Mouse (Mus musculus) kidney, embryonic 16.5 days (tissue): ENCODE results near the gene Rab19. TPM values are rescaled to one million over a fixed set of nuclear protein-coding genes. Genes with fewer than 3 reads are reported as not detected.

Source experiments
- ATAC-seq: fragments of 200-750 bp; cut with Nextera tagmentation; 2 replicates; pipeline ENCODE4 v1.8.0; 2017; ENCODE audit warnings: moderate TSS enrichment; ENCODE audit not compliant: low FRiP score, low TSS enrichment
- H3K27ac ChIP-seq: fragments of 300-500 bp; sonication (generic); 2 replicates; pipeline ENCODE4 v1.5.1; 2014; ENCODE audit warnings: low read length
- H3K27me3 ChIP-seq: fragments of 300-500 bp; sonication (generic); 2 replicates; pipeline ENCODE4 v1.6.1; 2014; ENCODE audit warnings: low read length, control low read depth, mixed read lengths; ENCODE audit not compliant: insufficient read depth
- H3K36me3 ChIP-seq: fragments of 300-500 bp; sonication (generic); 2 replicates; pipeline ENCODE4 v1.6.1; 2014; ENCODE audit warnings: low read length, control low read depth, mixed read lengths; ENCODE audit not compliant: insufficient read depth
- H3K4me1 ChIP-seq: fragments of 300-500 bp; sonication (generic); 2 replicates; pipeline ENCODE4 v1.6.1; 2014; ENCODE audit warnings: low read length, control low read depth, mixed read lengths; ENCODE audit not compliant: insufficient read depth
- H3K4me2 ChIP-seq: fragments of 300-500 bp; sonication (generic); replicated peaks from 2 replicates; pipeline ENCODE4 v1.6.1; 2014; ENCODE audit warnings: low read depth, low read length
- H3K4me3 ChIP-seq: fragments of 300-500 bp; sonication (generic); 2 replicates; pipeline ENCODE4 v1.5.1; 2014; ENCODE audit warnings: mild to moderate bottlenecking, low read length
- H3K9ac ChIP-seq: fragments of 300-500 bp; sonication (generic); replicated peaks from 2 replicates; pipeline ENCODE4 v1.6.1; 2014; ENCODE audit warnings: low read length
- H3K9me3 ChIP-seq: fragments of 300-500 bp; sonication (generic); 2 replicates; pipeline ENCODE4 v1.6.1; 2016; ENCODE audit warnings: low read length, control low read depth
- WGBS: fragments of 180-500 bp; shearing (Covaris S2); extraction: QIAGEN DNeasy Blood & Tissue Kit; methylation state at CpG from one replicate; pipeline ENCODE4 v1.1.7; 2014; 5-methylcytosine and 5-hydroxymethylcytosine counted together
- polyA plus RNA-seq: library from polyadenylated mRNA; unstranded; fragments of >200 nt; fragmentation: Nextera tagmentation; extraction: Ambion mirVana; gene quantifications from 2 replicates; pipeline ENCODE4 v1.2.1, GENCODE M21; 2015

Rab19 gene
- polyA plus RNA-seq, 1 experiment from 2014 or later: 2.2 TPM

DNA sequence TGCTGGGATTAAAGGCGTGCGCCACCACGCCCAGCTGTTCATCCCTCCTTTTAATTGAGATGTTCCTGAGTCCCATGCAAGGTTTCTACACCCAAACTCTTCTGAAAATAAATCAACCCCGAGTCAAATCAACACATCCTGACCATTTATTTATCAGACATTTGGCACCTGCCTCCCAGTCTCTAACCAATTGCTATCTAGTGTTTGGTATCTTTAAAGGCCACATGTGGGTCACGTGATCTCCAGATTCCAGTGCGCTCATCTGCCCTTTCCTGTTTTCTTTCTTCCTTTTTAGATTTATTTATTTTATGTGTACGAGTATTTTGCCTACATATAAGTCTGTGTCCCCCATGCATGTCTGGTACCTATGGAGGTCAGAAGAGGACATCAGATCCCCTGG, 42.7 kb downstream of the Rab19 start:
- no peak overlapping the region for H3K4me2 ChIP-seq
- no peaks in the 10 kb centered on the region for H3K36me3 ChIP-seq
- H3K4me1 ChIP-seq: peaks cover 7% of the 10 kb centered on the region; the same call in 1 of the 2 replicates
- peaks cover 4% of the 10 kb centered on the region; the same call in 1 of the 2 replicates for H3K27me3 ChIP-seq
- H3K4me3 ChIP-seq: no peak overlapping the region
- no peak for ATAC-seq
- 88% methylated on average over 7 of the region's 7 CpGs for WGBS
- H3K9ac ChIP-seq: no peak overlapping the region
- H3K9me3 ChIP-seq: no peaks in the 10 kb centered on the region
- no peak overlapping the region for H3K27ac ChIP-seq

DNA sequence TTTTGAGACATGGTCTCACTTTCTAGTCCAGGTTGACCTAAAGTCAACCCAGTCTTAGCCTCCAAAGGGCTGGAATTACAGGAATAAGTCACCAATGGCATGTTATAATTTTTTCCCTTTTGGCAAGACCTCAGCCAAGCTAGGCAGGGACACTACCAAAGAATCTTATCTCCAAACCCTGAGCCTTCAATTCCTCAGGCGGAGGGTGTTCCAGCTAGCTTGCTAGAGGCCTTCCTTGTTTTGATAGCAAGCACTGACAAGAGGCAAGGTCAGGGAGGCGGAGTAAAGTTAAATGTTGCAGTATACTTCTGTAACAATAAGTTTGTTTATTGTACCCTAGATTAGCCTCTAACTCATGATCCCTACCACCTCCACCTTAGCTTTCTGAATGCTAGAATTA, 44.2 kb downstream of the Rab19 start:
- H3K9me3 ChIP-seq: no peaks in the 10 kb centered on the region

GRCm38 (mm10) chr6:39426725-39427124, 45.8 kb downstream of the Rab19 start:
- no peak overlapping the region for H3K9ac ChIP-seq
- no peaks in the 10 kb centered on the region for H3K4me1 ChIP-seq
- no peak overlapping the region for H3K4me3 ChIP-seq
- 97% methylated on average over 4 of the region's 4 CpGs for WGBS
- no peaks in the 10 kb centered on the region for H3K36me3 ChIP-seq
- no peak for ATAC-seq
- no peaks in the 10 kb centered on the region; the same call in 1 of the 2 replicates for H3K27me3 ChIP-seq
- no peak overlapping the region for H3K27ac ChIP-seq
- no peak overlapping the region for H3K4me2 ChIP-seq
- no peaks in the 10 kb centered on the region for H3K9me3 ChIP-seq

More for the DNA sequence above, 44.2 kb downstream of the Rab19 start:
- H3K9ac ChIP-seq: no peak overlapping the region
- H3K27me3 ChIP-seq: peaks cover 4% of the 10 kb centered on the region; the same call in 1 of the 2 replicates
- no peak overlapping the region for H3K4me3 ChIP-seq
- no peak for ATAC-seq
- no peaks in the 10 kb centered on the region for H3K36me3 ChIP-seq
- no peak overlapping the region for H3K27ac ChIP-seq
- no peaks in the 10 kb centered on the region for H3K4me1 ChIP-seq
- 79% methylated on average over 2 of the region's 2 CpGs for WGBS
- H3K4me2 ChIP-seq: no peak overlapping the region

GRCm38 (mm10) chr6:39427276-39428003, 46.5 kb downstream of the Rab19 start:
- Histone ChIP-seq H3K4me1 (no peaks in the 10 kb centered on the region), H3K36me3 (no peaks in the 10 kb centered on the region), H3K27me3 (no peaks in the 10 kb centered on the region; the same call in 1 of the 2 replicates), H3K9ac (no peak overlapping the region), H3K4me3 (no peak overlapping the region), H3K27ac (no peak overlapping the region), H3K9me3 (no peaks in the 10 kb centered on the region), H3K4me2 (no peak overlapping the region)
- WGBS: 80% methylated on average over 4 of the region's 4 CpGs
- ATAC-seq: no peak

DNA sequence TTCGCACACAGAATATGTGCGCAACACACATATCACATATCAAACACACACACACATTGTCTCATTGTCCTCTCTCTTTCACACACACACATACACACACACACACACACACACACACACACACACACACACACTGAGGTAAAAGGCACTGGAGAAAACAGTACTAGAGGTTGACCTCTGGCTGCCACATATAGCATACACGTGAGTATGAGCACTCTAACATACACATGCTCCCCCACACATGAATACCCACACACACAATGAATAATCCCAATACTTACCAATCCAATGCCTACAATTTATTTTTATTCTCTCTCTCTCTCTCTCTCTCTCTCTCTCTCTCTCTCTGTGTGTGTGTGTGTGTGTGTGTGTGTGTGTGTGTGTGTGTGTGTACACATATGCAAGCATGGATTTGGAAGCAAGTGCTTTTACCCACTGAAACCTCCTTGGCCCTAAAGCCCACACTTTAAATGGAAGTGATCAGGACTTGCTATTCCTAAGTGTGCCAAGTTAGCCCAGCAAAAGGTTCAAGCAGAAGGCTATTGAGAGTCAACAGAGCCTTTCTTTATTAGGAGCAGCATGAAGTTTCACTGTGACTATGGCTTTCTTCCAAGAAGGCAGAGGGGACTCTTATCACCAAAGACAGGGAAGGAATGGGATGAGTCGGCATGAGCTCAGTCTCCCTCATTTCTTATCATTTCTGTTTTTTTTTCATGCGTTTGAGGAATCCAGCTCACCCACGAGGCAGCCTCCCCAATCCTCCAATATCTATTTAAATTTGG, 48.2 kb downstream of the Rab19 start:
- H3K27me3 ChIP-seq: no peaks in the 10 kb centered on the region
- H3K4me3 ChIP-seq: no peak overlapping the region
- WGBS: 75% methylated on average over 6 of the region's 6 CpGs
- H3K4me2 ChIP-seq: no peak overlapping the region
- no peaks in the 10 kb centered on the region for H3K4me1 ChIP-seq
- H3K9ac ChIP-seq: no peak overlapping the region
- no peaks in the 10 kb centered on the region for H3K9me3 ChIP-seq
- no peak for ATAC-seq
- no peak overlapping the region for H3K27ac ChIP-seq
- no peaks in the 10 kb centered on the region for H3K36me3 ChIP-seq

DNA sequence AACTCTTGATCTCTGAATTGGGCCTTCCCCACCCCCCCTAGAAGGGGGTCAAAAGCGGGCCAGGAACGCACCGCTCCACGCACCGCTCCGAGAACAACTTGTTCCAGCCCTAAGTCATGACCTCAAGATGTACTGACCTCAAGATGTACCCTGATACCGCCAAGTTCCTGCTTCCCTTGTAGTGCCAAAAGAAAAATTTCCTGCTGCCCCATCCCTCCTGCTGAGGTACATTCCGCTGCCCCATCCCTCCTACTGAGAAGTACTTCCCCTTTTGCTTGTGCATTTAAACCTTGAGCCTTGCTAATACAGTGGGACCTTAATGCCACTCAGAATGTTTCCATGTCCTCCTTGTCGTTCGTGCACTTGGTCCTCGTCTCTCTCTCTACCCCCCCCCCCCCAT, 49.7 kb downstream of the Rab19 start:
- WGBS: 82% methylated on average over 11 of the region's 11 CpGs
- Histone ChIP-seq H3K4me3 (no peak overlapping the region), H3K9me3 (no peaks in the 10 kb centered on the region)

DNA sequence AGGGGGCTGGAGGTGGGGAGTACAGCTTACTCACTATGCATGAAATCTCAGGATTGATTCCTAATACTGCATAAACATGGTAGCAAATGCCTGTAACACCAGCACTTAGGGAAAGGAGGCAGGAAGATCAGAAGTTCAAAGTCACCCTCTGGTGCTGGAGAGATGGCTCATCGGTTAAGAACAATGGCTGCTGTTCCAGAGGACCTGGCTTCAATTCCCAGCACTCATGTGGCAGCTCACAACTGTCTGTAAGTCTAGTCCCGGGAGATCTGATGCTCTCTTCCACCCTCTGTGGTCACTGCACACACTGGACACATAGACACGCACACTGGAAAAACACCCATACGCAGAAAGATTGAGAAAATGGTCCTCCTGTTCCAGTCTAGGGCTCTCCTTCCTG, 52.2 kb downstream of the Rab19 start:
- no peaks in the 10 kb centered on the region for H3K4me1 ChIP-seq
- ATAC-seq: no peak
- no peaks in the 10 kb centered on the region for H3K36me3 ChIP-seq
- H3K27me3 ChIP-seq: no peaks in the 10 kb centered on the region
- H3K4me2 ChIP-seq: no peak overlapping the region
- WGBS: 89% methylated on average over 4 of the region's 4 CpGs
- no peaks in the 10 kb centered on the region for H3K9me3 ChIP-seq
- no peak overlapping the region for H3K9ac ChIP-seq
- no peak overlapping the region for H3K27ac ChIP-seq
- H3K4me3 ChIP-seq: no peak overlapping the region

More for the DNA sequence above, 49.7 kb downstream of the Rab19 start:
- H3K4me1 ChIP-seq: no peaks in the 10 kb centered on the region
- no peaks in the 10 kb centered on the region for H3K36me3 ChIP-seq
- H3K9ac ChIP-seq: no peak overlapping the region
- H3K27ac ChIP-seq: no peak overlapping the region
- H3K27me3 ChIP-seq: no peaks in the 10 kb centered on the region
- no peak overlapping the region for H3K4me2 ChIP-seq
- no peak for ATAC-seq

- H3K27me3 ChIP-seq: no peaks in the 10 kb centered on the region
- no peaks in the 10 kb centered on the region for H3K36me3 ChIP-seq
- no peak overlapping the region for H3K4me3 ChIP-seq
- no peaks in the 10 kb centered on the region for H3K4me1 ChIP-seq
- H3K9me3 ChIP-seq: no peaks in the 10 kb centered on the region
- no peak overlapping the region for H3K9ac ChIP-seq
- no peak overlapping the region for H3K27ac ChIP-seq
- ATAC-seq: no peak
- no peak overlapping the region for H3K4me2 ChIP-seq
These were observed 52.7 kb downstream of the Rab19 start for GRCm38 (mm10) chr6:39433701-39434100.

GRCm38 (mm10) chr6:39434111-39434885, 53.3 kb downstream of the Rab19 start:
- ATAC-seq: no peak
- no peaks in the 10 kb centered on the region for H3K9me3 ChIP-seq
- no peaks in the 10 kb centered on the region for H3K4me1 ChIP-seq
- H3K27ac ChIP-seq: no peak overlapping the region
- no peak overlapping the region for H3K4me2 ChIP-seq
- 73% methylated on average over 2 of the region's 2 CpGs for WGBS
- no peaks in the 10 kb centered on the region for H3K27me3 ChIP-seq
- H3K36me3 ChIP-seq: no peaks in the 10 kb centered on the region
- H3K4me3 ChIP-seq: no peak overlapping the region
- H3K9ac ChIP-seq: no peak overlapping the region
